Mouse (Mus musculus) left cerebral cortex, postnatal 36 days (tissue): ENCODE measurements around the gene Dact2. TPM values are rescaled to one million over a fixed set of nuclear protein-coding genes. Genes with fewer than 3 reads are reported as not detected.

ENCODE experiments used
- total RNA-seq, 2 experiments: library from RNA; stranded (reverse); gene quantifications; 2 replicates each; pipeline ENCODE4 v1.2.3; 2021

The Dact2 gene
- total RNA-seq, 2 experiments from 2014 or later = 73.9 to 113 TPM

Other genes starting within 250 kb of the Dact2 start
- gene Gm7356, start 200.6 kb downstream of the Dact2 start, total RNA-seq = not detected
- gene Gm7358, start 144.8 kb downstream of the Dact2 start, total RNA-seq = not detected
- gene Smoc2, start 75.2 kb upstream of the Dact2 start, total RNA-seq = 10 to 100 TPM; 10.5 to 15.1 TPM